Mouse (Mus musculus) heart, postnatal 14 days (tissue): ENCODE data around the gene Syk. TPM values are rescaled to one million over a fixed set of nuclear protein-coding genes. Genes with fewer than 3 reads are reported as not detected.

Source experiments
- DNase-seq, 2 experiments: peaks; one replicate each; pipeline ENCODE4 v3.0.0; 2021 to 2022
- intact Hi-C: fragments of 180-260 bp; cut with DNase I; formaldehyde crosslinking; loops from one replicate; pipeline ENCODE4 v1.15.1; 2025
- total RNA-seq, 2 experiments: library from RNA; stranded (reverse); gene quantifications; 2 replicates each; pipeline ENCODE4 v1.2.3; 2021

Syk gene
- total RNA-seq, 2 experiments from 2014 or later = 19.1 to 20.8 TPM

DNA sequence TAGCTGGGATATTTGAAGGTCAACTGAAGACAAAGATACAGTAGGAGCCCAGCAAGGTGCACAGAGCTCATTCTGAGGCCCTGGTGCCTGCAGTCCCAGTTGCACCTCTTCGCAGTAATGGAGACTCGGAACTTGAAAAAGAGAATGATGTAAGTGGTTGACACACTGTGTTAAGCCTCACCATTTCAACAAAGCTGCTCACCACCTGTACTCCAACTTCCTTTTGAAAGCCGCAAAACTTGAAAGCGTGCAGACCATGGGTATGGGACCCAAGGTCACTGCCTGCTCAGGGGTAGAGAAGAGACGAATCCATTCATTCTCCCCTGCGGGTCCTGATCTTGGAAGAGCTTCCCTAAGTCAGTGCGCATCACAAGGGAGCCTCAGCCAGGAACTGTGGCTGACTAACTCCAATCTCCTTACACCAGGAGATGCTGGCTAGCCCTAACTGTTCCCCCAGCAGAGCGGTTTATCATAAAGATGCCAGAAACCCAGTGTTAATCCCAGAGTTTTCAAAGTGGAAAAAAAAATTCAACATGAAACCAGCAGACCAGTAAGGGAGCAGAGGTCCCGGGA is 16.7 kb upstream of the Syk start:
- intact Hi-C loops = loop anchor here (5.0 kb wide), 1 partner anchor 56 kb away; no protein-coding TSS in a partner anchor
- DNase-seq = no peak

DNA sequence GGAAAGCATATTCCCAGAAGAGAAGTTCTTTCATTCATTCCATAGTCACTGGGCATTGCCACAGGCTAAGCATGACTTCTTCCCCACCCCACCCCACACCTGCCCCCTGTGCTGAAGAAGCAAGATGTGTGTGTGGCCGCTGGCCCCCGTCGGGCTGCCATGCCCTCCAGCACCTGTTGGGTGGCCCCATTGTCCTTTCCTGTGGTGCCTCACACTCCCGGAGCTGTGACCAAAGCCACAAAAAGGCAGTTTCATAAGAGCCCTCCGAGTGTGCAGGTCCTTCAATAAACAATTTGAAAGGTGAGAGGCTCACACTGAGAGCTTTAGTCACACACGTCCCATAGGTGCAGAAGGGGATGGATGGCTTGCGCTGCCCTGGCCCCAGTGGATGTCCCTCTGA is 16.2 kb upstream of the Syk start:
- intact Hi-C loops = loop anchor here (5.0 kb wide), 1 partner anchor 56 kb away; no protein-coding TSS in a partner anchor
- no peak for DNase-seq

DNA sequence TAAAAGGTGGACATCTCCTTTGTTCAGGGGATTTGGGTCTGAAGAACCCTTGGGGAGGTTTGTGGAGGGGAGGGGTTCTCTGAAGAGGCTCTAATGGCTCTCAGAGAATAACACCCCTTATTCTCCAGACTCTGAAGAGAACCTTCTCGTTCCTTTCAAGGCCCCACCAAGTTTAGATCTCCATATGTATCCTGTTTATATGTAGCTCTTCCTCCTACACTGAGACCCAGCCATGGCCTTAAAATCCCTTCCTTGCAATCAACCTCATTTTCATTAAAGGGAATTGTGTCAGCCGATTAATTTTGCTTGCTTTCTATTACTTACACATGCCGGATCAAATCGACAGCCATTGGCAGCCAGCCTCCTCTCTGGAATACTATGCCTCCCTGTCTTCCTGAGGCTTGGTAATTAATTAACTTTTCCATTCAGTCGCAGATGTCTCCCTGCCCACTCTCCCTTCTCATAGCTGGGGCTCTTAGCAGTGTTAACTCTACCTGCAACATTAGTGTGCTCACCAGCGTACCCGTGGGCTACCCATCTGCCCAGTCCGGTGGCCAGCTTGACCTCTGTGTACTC is 13.7 kb upstream of the Syk start:
- no peak for DNase-seq
- intact Hi-C loops = loop anchor here (5.0 kb wide), 1 partner anchor 53 kb away; no protein-coding TSS in a partner anchor

DNA sequence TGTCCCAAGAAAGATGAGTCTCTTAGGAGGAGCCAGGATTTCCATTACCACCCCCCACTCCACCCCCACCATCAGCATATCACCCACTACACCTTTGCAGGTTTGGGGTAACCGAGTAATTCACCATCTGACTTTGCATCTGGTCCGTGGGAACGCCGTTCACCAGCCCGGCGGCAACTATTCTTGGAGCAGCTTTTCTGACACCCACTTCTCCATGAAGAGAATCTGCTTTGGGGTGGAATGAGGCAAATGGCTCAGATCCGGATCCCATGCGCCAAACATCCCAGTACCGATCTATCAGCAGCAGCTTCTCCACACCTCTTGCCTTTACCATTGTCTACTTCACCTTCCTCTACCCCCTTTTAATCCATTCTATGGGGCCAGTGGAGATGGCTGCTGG is 12.7 kb upstream of the Syk start:
- DNase-seq = no peak
- intact Hi-C loops = no loop called here

DNA sequence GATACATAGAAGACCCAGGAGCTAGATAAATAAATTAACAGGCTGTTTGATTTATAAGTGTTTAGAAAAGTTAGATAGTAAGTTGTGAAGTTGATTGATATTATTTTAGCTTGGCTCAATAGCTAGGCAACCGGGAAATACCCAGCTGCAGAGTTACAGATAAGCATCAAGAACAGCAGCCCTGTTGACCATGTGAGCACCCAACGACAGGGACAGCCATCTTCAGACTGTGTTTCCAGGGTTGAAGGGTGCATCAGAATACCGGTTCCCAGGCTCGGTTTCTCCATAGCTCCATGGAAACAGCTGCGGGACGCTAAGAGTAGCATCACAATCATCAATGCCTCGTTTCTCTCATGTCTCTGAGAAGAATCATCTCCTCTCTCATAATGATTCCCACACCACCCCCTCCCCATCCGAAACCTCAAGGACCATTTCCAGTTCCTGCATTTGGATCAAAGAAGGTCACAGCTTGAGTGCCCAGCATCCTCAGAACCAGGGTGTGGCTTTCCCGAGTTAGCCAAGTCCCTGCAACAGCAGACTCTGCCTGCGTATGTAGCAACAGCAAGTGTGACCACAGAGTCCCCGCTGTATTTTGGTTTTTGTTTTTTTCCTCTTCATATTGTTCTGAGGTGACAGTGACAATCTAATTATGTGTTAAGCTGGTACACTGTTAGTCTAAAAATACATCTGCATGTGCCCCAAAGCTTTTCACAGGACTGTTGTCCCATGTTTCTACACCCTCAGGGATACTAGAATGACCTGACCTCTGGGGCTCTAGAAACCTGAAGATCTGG is 11.2 kb upstream of the Syk start:
- DNase-seq = no peak
- intact Hi-C loops = no loop called here

DNA sequence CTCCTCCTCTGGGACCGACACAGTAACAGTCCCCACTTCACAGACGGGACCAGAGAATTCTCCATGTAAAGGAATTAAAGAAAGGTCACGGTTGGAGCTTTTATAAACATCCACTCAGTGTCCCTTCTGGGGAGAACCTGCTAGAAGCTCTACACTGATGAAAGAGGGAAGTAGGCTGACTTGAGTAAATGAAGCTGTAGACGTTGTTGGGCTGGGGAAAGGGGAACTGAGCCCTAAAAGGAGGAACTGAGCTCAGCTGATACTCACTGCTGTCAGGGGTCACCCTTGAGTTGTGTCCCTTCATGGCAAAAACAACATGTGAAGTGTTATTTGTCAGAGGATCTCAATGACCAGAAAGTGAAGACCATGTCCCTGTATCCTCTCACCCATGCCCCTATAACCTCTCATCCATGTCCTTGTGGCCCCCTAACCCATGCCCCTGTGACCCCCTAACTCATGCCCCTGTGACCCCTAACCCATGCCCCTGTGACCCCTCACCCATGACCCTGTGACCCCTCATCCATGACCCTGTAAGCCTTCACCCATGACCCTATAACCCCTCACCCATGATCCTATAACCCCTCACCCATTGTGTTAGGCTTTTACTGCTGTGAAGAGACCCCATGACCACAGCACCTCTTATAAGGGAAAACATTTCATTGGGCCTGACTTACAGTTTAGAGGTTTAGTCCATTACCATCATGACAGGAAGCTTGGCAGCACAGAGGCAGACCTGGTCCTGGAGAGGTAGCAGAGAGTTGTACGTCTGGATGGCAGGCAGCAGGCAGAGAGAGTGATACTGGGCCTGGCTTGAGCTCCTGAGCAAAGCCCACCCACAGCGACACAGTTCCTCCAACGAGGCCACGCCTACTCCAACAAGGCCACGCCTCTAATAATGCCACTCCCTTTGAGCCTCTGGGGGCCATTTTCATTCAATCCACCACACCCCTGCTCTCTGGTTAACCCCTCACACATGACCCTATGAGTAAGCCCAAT is 10.2 kb upstream of the Syk start:
- intact Hi-C loops = no loop called here
- no peak for DNase-seq

DNA sequence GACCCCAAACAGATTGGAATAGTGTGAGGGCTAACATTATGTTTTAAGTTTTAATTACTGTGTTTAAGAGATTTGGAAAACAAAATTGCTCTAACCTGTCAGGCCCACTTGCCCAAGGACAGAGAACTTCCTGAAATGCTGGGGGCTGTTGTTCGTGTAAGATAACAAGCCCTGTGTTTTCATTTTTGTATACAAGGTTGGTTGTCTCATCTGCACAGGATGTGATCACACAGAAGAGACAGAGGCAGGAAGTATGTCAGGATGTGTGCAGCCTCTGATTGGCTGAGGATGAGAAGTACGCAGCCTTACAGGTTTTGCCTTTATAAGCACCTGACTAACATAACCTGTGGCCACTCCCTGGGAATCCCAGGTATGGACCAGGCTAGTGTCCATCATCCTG is 8.7 kb upstream of the Syk start:
- intact Hi-C loops = no loop called here
- no peak for DNase-seq

DNA sequence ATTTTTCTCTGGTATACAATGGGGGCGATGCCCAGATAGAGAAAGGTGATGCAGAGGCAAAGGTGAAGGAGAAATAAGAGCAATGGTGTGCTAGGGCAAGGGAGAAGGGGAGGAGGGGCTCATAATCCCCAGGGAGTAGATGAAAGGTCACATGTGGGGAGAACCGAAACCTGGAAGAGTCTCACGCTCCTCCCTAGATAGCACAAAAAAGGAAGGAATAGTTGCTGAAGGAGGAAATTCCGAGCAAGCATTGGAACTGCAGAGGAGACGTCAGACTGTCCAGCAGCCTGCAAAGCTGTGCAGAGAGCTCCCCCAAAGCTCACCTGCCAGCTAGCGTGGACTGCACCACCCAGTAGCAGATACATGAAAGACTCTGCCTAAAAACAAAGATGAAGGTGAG is 7.5 kb upstream of the Syk start:
- no peak for DNase-seq
- intact Hi-C loops = no loop called here

DNA sequence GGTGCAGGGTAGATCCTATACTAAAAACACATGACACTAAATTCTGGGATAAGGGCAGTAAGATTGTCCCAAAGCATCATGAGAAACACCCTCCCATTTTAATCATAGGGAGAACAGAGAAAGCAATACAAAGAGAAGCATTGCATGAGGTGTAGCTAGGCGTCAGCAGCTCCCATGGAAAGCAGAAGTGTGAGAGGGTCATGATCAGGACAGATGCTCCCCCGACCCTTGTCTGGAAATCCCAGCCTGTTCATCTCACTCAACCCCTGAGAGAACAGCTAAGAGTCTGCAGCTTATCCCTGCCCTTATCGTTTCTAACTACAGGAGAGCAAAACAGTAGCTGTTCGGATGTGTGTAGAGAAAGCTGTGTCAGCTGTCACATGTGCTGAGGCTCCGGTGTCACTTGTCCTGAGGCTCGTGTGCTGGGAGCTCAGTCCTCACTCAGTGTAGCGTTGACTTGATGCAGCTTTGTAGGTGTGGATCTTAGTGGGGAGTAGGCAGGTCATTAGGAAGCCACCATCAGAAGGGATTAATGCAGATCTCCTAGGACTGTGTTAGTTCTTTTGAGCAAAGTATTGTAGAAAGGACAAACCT is 6.9 kb upstream of the Syk start:
- DNase-seq = no peak
- intact Hi-C loops = no loop called here

DNA sequence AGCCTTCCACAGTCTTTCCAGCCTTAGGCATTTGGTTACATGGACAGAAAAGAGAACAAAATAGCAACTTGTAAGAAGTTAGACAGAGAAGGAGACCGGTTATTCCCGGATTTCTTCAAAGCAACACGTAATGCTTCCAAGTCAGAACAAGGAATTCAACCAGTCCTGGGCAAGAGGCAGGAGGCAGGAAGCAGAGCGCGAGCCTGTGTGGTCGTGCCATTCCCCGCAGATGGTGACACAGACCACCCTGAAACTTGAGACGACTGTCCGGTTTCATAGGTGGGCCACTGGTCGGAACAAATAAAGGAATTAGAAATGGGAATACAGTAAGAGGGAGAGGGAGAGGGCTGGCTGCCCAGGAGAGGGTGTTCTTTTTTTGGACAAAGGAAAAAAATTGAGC is 6.1 kb upstream of the Syk start:
- no peak for DNase-seq
- intact Hi-C loops = no loop called here

DNA sequence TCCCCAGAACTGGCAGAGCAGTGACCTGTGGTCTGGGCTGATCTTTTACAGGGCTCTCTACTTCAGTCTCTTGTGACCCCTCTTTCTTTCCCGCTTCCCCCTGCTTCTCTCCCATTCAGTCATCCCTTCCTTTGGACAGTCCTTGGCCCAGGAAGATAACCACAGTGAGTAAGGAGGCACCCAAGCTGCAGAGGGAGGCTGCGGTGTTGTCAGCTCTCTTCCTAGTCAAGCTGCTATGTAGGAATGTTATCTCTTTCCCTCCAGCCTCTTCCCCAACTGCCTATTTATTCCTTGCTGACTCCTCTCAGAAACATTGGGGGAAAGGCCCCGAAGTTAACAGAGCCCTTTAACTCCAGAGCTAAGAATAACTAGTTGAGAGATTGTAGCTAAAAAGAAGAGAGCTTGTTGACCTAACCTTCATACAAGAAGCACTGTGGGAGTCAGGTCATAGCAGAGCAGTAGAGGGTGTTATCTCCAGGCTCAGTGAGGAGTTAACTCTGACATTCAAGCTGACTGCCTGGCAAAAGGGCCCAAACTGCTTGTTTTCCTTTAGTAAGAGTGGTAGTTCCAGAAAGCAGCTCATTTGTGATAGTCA is 5.5 kb upstream of the Syk start:
- intact Hi-C loops = no loop called here
- DNase-seq = peak in 1 of 2 experiments; percentile 22

DNA sequence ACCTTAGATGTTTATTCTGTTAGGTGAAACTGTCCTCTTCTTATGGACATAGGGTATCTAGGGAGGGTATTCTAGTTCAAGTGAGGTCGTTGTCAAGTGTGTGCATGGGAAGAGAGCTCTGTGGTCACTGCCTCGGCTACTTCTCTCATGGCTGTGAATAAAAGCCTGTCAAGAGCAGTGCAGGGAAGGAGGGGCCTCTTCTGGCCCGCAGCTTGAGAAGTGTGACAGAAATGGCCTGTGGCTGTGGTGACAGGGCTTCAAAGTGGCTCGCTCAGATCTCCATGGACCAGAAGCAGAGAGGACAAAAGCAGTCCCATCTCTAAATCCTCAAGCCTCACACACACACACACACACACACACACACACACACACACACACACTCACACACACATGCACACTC is 5.0 kb upstream of the Syk start:
- intact Hi-C loops = no loop called here
- peak in 1 of 2 experiments; percentile 24 for DNase-seq

DNA sequence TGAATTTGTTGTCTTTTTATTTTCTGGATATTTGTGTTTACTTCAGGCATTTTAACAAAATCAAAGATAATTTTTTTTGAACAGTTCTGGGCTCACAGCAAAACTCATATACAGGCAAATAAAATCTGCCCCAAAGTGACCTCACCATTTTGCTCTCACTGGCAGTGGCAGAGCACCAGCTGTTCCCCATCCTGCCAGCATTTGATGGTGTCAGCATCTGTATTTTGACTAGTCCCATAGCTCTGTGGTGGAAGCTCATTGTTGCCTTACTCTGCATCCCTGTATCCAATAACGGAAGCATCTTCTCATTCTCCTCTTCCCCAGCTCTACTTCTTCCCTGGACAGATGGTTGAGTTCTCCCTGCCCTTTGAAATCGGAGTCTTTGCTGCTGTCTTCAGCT is 4.2 kb upstream of the Syk start:
- no peak for DNase-seq
- intact Hi-C loops = no loop called here

DNA sequence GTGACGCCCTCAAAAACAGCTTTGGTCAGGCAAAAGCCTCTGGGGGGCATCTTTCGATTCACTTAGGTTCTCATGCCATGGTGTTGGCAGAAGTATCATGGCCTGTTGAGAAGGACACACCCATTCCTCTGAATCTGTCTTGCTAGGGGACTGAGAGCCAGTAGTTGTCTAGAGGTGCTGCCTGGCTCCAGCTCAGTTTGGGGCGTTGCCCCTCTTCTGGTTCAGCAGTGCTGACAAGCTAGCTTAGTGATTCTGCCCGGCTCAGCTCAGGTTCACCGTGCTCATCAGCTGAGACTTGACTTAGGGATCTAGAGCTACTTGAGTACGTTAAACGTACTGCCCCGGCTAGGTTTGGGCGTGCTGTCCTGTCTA is 481 bp upstream of the Syk start:
- no peak for DNase-seq
- intact Hi-C loops = no loop called here

DNA sequence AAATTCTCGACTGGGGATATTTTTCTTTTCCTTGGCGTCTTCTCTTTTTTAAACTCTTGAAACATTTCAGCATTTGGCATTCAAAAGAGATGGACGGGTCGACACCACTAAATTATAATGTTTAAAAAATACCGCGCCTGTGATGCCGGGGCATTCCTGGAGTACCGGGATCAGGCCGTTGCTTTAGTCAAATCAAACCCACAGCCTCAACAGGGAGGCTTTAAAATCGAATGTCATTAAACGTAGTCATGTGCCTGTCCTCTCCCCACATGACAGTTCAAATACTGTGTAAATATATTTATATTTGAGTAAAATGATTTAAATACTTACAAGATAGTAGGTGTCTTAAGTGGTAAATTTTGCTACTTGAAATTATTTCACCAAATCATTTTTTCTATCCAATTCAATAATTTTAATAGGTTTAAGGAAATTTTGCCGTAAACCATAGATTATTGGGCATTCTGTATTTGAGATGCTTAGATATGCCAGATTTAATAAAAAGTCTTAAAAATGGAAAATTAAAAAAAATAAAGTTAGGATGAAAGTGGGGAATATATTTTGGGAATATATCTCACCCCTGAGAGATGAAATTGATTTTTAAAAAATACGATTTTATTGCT is 1.1 kb downstream of the Syk start:
- intact Hi-C loops = no loop called here
- no peak for DNase-seq

DNA sequence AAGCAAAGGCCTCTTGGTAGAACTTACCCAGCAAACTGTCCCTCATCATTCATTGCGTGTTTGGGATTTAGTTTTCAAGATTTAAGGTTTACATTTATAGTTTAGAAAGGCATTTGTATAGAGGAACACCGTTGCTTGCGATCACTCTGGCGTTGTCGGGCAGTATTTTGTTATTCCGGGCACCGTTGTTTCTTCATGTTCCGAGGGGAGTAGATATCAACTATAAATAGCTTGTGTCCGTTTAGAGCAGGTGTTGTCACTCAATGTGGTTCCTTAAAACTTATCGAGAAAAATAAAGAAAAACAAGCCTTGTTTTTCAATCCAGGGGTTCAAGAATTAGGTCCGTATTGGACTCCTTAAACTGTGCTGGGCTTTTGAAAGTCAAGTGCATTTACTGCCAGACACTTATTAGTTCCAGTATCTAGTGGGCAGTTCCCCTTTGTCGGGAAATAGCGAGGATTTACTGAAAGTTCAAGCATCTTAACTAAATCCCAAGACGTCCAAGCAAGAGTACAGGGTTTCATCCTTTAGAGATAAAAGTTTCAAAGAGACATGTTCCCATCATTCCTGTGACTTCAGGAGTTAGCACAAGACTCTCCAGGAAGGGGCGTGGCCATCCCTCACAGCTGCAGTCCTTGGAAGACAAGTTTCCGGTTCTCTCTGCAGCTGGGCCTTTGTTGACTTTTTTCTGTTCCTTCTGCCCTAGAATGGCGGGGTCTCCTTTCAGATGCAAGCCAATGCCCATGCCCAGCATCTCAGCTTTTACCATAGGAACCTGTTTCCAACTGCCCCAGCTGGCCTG is 1.9 kb downstream of the Syk start:
- peak; percentile 47 to 50 for DNase-seq

DNA sequence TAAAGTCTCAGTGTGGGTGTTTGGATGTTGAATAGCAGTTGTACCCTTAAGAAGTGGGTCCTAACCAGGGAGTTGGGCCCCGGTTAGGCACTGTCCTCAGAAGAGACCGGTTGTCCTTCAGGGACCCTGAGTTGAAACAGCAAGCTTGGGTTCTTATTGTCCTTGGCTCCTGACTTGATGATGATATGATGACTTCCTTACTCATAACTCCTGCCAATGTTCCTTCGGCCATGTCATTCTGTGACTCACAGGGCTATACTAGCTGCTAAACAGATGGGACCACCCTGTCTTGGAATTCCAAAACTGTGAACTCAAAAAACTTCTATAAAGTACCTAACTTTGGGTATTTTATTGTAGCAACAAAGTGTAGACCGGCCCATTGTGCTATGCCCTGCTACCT is 4.8 kb downstream of the Syk start:
- intact Hi-C loops = no loop called here
- no peak for DNase-seq

More for the DNA sequence above, 1.9 kb downstream of the Syk start:
- intact Hi-C loops = no loop called here

DNA sequence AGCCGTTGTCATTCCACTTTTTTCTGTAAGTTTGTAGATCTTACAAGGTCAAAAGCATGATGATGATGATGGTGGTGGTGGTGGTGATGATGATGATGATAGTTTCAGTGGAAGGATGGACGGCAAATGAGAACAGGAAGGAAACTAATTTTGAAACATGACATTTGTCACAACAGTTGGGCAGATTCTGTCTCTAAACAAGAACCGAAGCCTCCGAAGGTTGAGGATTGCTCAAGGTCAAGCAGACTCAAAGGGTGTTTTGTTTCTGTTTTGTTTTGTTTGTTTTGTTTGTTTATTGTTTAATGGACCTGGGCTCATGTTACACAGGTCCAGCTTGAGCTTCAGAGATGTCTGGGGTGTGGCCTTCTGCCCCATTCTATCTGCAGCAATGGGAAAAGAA is 6.1 kb downstream of the Syk start:
- intact Hi-C loops = no loop called here
- no peak for DNase-seq

DNA sequence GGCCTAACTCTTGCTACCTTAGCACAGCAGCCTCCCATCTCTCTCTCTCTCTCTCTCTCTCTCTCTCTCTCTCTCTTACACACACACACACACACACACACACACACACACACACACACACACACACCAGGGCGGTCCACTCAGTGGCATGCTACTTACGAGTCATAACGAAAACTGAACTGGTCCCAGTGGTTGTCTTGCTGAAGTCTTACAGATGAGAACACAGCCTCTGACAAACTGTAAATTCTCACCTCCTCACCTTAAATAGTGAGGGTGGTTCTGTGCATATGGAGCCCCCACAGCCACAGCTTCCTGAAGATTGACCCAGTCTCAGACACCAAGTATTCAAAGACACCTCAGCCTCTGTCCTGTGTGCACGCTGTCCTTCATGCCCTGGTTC is 8.9 kb downstream of the Syk start:
- intact Hi-C loops = no loop called here
- DNase-seq = no peak
